Mouse (Mus musculus): ENCODE measurements around the gene Fhl1. TPM values are rescaled to one million over a fixed set of nuclear protein-coding genes. Genes with fewer than 3 reads are reported as not detected.

Gene Fhl1
- polyA plus RNA-seq (2016; fragmentation: Nextera tagmentation; extraction: Ambion mirVana): 45.1 and 57.1 TPM in 2 replicates

DNA sequence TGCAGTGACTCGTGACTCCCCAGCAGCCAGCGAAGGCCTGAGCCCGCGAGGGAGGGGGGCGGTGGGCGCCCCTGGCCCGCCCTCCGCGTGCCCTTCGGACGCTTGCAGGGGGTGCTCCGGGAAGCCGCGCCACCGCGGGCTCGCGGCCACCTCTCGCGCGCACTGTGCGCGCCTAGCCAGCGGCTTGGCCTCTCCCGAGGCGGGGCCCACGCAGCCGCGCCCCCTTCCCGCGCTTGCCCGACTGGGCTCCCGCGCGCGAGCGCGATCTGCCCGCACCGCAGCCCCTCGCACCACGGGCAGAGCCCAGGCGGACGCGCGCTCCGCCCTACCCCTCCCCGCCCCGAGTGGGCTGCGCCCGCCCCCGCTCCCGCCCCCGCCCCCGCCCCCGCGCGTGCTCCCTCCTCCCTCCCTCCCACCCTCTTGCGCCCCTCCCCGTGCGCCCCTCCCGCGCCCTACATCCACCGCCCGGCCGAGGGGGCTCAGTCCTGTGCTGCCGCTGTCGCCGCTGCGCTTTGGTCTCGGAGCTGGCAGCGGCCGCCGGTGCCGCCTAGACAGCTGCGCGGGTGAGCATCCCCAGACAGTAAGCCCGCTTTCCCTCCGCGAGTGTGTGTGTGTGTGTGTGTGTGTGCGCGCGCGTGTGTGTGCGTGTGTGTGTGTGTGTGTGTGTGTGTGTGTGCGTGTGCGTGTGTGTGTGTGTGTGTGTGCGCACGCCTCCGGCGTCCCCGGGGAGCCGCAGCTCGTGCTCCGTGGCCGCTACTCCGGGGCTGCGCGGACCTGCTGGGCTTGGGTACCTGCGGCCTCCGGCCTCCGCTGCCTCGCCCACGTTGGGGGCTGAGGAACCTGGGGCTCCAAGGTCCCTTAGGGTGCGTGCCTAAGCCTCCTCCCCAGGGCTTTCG, at the start of gene Fhl1:
TSS of gene Fhl1 (plus strand) at position 482 of the 896 bp plus-strand sequence.
- Histone ChIP-seq H3K4me3 (replicated peaks) (peak within 1 kb of the TSS; percentile 52), H3K27me3 (peaks cover 6% of the 10 kb centered on the region; the same call in 1 of the 2 replicates), H3K4me1 (replicated peaks) (no peaks in the 10 kb centered on the region), H3K9ac (replicated peaks) (peak within 1 kb of the TSS; percentile 58), H3K36me3 (no peaks in the 10 kb centered on the region), H3K27ac (peak within 1 kb of the TSS; percentile 50; the same call in 1 of the 2 replicates), H3K4me2 (peak within 1 kb of the TSS; percentile 59), H3K9me3 (no peaks in the 10 kb centered on the region)
- peak; percentile 93 for ATAC-seq (ENCODE audit: insufficient number of reproducible peaks, insufficient read depth, low FRiP score, low TSS enrichment, low read depth)
- WGBS: 40% methylated on average over 44 of the region's 106 CpGs

GRCm38 (mm10) chrX:56682156-56682720, 49.3 kb upstream of the Fhl1 start:
- Histone ChIP-seq H3K36me3 (no peaks in the 10 kb centered on the region), H3K27me3 (no peaks in the 10 kb centered on the region), H3K4me2 (no peak overlapping the region), H3K9me3 (no peaks in the 10 kb centered on the region), H3K27ac (no peak overlapping the region), H3K4me3 (replicated peaks) (no peak overlapping the region), H3K9ac (replicated peaks) (no peak overlapping the region), H3K4me1 (replicated peaks) (no peaks in the 10 kb centered on the region)
- WGBS: 94% methylated on average over 1 of the region's 1 CpGs
- ATAC-seq (ENCODE audit: insufficient number of reproducible peaks, insufficient read depth, low FRiP score, low TSS enrichment, low read depth): no peak

DNA sequence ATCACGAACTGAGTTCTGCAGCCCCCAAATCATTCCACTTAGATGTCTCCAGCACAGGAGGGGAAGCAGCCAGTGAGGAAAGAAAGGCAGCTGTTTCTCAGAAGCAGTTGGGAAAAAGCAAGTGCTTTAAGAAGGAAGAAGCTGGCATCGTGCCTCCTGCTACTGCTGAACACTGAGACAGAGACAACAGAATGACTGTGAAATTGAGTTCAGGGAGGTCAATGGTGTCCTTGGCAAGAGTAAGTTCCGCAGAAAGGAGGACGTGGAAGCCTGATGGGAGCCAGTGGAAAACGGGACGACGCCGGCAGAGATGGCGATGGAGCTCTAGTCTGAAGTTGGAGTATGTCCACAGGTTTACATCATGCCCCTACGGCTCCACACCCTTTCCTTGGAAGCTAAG, 48.1 kb upstream of the Fhl1 start:
- Histone ChIP-seq H3K4me2 (no peak overlapping the region), H3K27me3 (no peaks in the 10 kb centered on the region), H3K4me1 (replicated peaks) (no peaks in the 10 kb centered on the region), H3K27ac (no peak overlapping the region), H3K9me3 (no peaks in the 10 kb centered on the region), H3K36me3 (no peaks in the 10 kb centered on the region), H3K4me3 (replicated peaks) (no peak overlapping the region), H3K9ac (replicated peaks) (no peak overlapping the region)
- no peak for ATAC-seq (ENCODE audit: insufficient number of reproducible peaks, insufficient read depth, low FRiP score, low TSS enrichment, low read depth)
- 91% methylated on average over 10 of the region's 10 CpGs for WGBS

- H3K9ac ChIP-seq (replicated peaks): no peak overlapping the region
- no peaks in the 10 kb centered on the region for H3K4me1 ChIP-seq (replicated peaks)
- H3K4me3 ChIP-seq (replicated peaks): no peak overlapping the region
- 93% methylated on average over 6 of the region's 6 CpGs for WGBS
- H3K27ac ChIP-seq: no peak overlapping the region
- no peak for ATAC-seq (ENCODE audit: insufficient number of reproducible peaks, insufficient read depth, low FRiP score, low TSS enrichment, low read depth)
- no peak overlapping the region for H3K4me2 ChIP-seq
- H3K9me3 ChIP-seq: no peaks in the 10 kb centered on the region
- no peaks in the 10 kb centered on the region for H3K36me3 ChIP-seq
- H3K27me3 ChIP-seq: no peaks in the 10 kb centered on the region
These were observed 39.0 kb upstream of the Fhl1 start for GRCm38 (mm10) chrX:56692554-56692953.

DNA sequence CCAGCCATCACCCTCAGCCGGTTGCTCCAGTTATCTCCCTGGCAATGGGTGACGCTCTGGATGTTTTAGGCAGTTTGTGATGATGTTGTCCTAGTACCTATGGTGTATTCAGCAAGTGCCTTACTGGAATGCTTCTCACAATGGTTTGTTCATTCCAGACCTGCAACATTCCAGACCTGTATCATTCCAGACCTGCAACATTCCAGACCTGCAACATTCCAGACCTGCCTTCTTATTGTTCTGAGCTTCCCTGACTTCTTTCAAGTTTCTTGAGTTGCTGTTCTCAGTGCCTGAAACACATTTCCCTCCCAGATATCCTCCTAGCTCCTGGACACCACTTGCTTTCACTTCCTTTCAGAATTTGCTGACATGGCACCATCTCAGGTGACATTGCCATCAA, 37.0 kb upstream of the Fhl1 start:
- H3K4me3 ChIP-seq (replicated peaks): no peak overlapping the region
- no peaks in the 10 kb centered on the region for H3K4me1 ChIP-seq (replicated peaks)
- no peaks in the 10 kb centered on the region for H3K27me3 ChIP-seq
- WGBS: 95% methylated on average over 2 of the region's 2 CpGs
- no peaks in the 10 kb centered on the region for H3K9me3 ChIP-seq
- no peaks in the 10 kb centered on the region for H3K36me3 ChIP-seq
- no peak for ATAC-seq (ENCODE audit: insufficient number of reproducible peaks, insufficient read depth, low FRiP score, low TSS enrichment, low read depth)
- H3K9ac ChIP-seq (replicated peaks): no peak overlapping the region
- H3K4me2 ChIP-seq: no peak overlapping the region
- no peak overlapping the region for H3K27ac ChIP-seq

- Histone ChIP-seq H3K9me3 (no peaks in the 10 kb centered on the region), H3K27me3 (no peaks in the 10 kb centered on the region), H3K4me2 (no peak overlapping the region), H3K27ac (no peak overlapping the region), H3K9ac (replicated peaks) (no peak overlapping the region), H3K36me3 (no peaks in the 10 kb centered on the region), H3K4me1 (replicated peaks) (no peaks in the 10 kb centered on the region), H3K4me3 (replicated peaks) (no peak overlapping the region)
- 83% methylated on average over 6 of the region's 6 CpGs for WGBS
- no peak for ATAC-seq (ENCODE audit: insufficient number of reproducible peaks, insufficient read depth, low FRiP score, low TSS enrichment, low read depth)
These were observed 34.3 kb upstream of the Fhl1 start for GRCm38 (mm10) chrX:56697199-56697780.

DNA sequence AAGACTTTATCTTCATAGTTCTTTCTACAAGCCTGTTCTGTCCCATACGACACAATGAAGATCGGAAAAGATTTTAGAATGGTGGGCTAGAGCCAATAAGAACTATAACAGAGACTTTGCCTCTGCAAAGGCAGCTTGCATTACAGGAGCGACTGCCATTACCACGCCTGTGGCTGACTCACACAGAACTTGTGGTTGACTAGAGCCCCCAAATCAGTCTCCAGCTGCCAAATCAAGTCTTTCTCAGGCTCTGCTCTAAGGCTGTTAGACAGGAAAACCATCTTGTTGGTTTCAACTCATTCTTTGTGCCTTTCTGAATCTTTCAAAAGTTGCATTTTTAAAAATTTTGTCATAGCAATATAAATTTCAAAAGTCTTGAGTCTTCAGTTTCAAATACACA, 33.7 kb upstream of the Fhl1 start:
- H3K27me3 ChIP-seq: no peaks in the 10 kb centered on the region
- H3K9me3 ChIP-seq: no peaks in the 10 kb centered on the region
- no peak for ATAC-seq (ENCODE audit: insufficient number of reproducible peaks, insufficient read depth, low FRiP score, low TSS enrichment, low read depth)
- H3K36me3 ChIP-seq: no peaks in the 10 kb centered on the region
- WGBS: 82% methylated on average over 4 of the region's 4 CpGs
- H3K27ac ChIP-seq: no peak overlapping the region
- no peak overlapping the region for H3K4me3 ChIP-seq (replicated peaks)
- H3K9ac ChIP-seq (replicated peaks): no peak overlapping the region
- H3K4me1 ChIP-seq (replicated peaks): no peaks in the 10 kb centered on the region
- H3K4me2 ChIP-seq: no peak overlapping the region

- Histone ChIP-seq H3K4me2 (no peak overlapping the region), H3K4me1 (replicated peaks) (no peaks in the 10 kb centered on the region), H3K27me3 (no peaks in the 10 kb centered on the region), H3K27ac (no peak overlapping the region), H3K9ac (replicated peaks) (no peak overlapping the region), H3K4me3 (replicated peaks) (no peak overlapping the region), H3K36me3 (no peaks in the 10 kb centered on the region), H3K9me3 (no peaks in the 10 kb centered on the region)
- WGBS: 90% methylated on average over 3 of the region's 3 CpGs
- no peak for ATAC-seq (ENCODE audit: insufficient number of reproducible peaks, insufficient read depth, low FRiP score, low TSS enrichment, low read depth)
These were observed 30.3 kb upstream of the Fhl1 start for GRCm38 (mm10) chrX:56701261-56701660.

DNA sequence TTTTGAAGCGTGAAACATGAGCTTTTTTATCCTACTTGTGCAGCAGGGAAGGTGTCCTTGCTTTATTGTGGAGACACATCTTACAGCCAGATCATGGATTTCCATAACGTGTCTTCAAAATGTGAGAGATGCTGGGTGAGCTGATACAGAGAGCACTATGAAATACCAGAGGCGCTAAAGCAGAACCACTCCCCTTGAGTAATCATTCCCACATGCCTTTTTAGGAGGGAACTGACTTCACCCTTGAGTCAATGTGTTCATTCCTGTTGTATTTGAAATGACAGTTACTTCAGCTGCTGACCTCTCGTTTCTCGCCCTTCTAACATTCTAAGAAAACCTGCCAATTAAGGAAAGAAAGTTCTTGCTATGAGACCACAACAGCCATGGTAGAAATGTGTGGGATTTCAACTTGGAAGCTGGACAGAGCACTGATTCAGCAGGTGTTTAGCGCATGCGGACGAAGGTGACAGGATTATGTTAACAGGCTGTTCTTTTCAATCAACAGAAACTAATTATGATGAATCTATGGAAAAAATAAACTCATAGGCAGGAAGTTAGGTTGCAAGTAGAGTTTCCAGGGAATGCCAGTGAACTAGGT, 27.5 kb upstream of the Fhl1 start:
- no peak overlapping the region for H3K27ac ChIP-seq
- H3K4me3 ChIP-seq (replicated peaks): no peak overlapping the region
- no peak overlapping the region for H3K4me2 ChIP-seq
- no peaks in the 10 kb centered on the region for H3K27me3 ChIP-seq
- H3K4me1 ChIP-seq (replicated peaks): no peaks in the 10 kb centered on the region
- no peaks in the 10 kb centered on the region for H3K9me3 ChIP-seq
- ATAC-seq (ENCODE audit: insufficient number of reproducible peaks, insufficient read depth, low FRiP score, low TSS enrichment, low read depth): no peak
- H3K9ac ChIP-seq (replicated peaks): no peak overlapping the region
- 69% methylated on average over 8 of the region's 8 CpGs for WGBS
- H3K36me3 ChIP-seq: no peaks in the 10 kb centered on the region

GRCm38 (mm10) chrX:56708592-56709370, 22.8 kb upstream of the Fhl1 start:
- H3K4me3 ChIP-seq (replicated peaks): no peak overlapping the region
- no peaks in the 10 kb centered on the region for H3K36me3 ChIP-seq
- H3K9me3 ChIP-seq: no peaks in the 10 kb centered on the region
- H3K9ac ChIP-seq (replicated peaks): no peak overlapping the region
- no peaks in the 10 kb centered on the region for H3K4me1 ChIP-seq (replicated peaks)
- H3K27me3 ChIP-seq: no peaks in the 10 kb centered on the region
- ATAC-seq (ENCODE audit: insufficient number of reproducible peaks, insufficient read depth, low FRiP score, low TSS enrichment, low read depth): no peak
- no peak overlapping the region for H3K27ac ChIP-seq
- 85% methylated on average over 6 of the region's 6 CpGs for WGBS
- no peak overlapping the region for H3K4me2 ChIP-seq
